Mouse (Mus musculus): ENCODE measurements at regions not wholly inside any gene's neighbourhood (a gene's known extent, or its start where the extent isn't known, plus 50 kb on each side); places are given as distances from the start of the nearest gene placed in this dataset.

DNA sequence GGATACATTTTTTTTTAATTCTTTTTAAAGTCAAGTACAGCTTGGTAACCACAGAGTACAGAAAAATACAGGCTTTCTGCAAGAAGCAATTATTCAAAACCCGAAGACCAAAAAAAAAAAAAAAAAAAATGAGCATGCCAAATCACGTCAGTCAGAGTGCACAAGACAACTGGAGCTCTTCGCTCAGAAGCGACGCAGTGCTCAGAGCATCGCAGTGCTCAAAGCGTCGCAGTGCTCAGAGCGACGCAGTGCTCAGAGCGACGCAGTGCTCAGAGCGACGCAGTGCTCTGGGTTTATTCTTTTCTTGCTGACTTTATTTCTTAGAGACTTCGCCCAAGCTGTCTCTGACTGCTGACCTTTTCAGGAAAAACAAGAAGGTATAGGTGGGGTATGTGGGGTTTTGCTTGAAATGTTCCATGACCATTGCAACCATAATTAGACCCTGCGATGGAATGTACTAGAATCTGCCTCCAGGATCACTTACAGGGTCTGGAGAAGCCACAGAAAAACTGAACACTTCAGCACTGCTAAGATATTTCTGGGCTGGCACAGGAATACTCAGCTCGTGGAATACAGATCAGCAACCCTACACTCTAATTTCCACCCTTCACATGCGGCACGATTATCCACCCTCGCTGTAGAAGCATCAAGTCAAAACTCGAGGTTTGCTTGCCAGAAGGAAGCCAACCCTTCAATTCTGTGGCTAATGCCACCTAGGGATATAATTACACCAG is 384.3 kb downstream of the Wdr11 start:
- Histone ChIP-seq H3K27me3 (ENCODE audit: control insufficient read depth, insufficient read depth, low read length) (no peaks in the 10 kb centered on the region), H3K4me1 (ENCODE audit: control insufficient read depth, insufficient read depth, low read length) (no peaks in the 10 kb centered on the region), H3K79me2 (replicated peaks; ENCODE audit: control insufficient read depth, insufficient read depth, low read length) (no peaks in the 10 kb centered on the region), H3K27ac (no peak overlapping the region), H3K36me3 (ENCODE audit: control insufficient read depth, insufficient read depth, low read length) (no peaks in the 10 kb centered on the region), H3K4me3 (no peak overlapping the region), H3K9ac (ENCODE audit: low read depth, low read length) (no peak overlapping the region)
- 88% methylated on average over 21 of the region's 21 CpGs for WGBS
- no peak for TF ChIP-seq POLR2A (IDR thresholded peaks at IDR 0.05; ENCODE audit: insufficient read depth, low read depth, low read length)
- TF ChIP-seq EP300 (IDR thresholded peaks at IDR 0.05; ENCODE audit: insufficient read depth, low read depth, low read length), result no peak
- TF ChIP-seq CTCF (IDR thresholded peaks at IDR 0.05), result no peak
- no peak for DNase-seq
- intact Hi-C loops (cut with DNase I), result no loop called here

DNA sequence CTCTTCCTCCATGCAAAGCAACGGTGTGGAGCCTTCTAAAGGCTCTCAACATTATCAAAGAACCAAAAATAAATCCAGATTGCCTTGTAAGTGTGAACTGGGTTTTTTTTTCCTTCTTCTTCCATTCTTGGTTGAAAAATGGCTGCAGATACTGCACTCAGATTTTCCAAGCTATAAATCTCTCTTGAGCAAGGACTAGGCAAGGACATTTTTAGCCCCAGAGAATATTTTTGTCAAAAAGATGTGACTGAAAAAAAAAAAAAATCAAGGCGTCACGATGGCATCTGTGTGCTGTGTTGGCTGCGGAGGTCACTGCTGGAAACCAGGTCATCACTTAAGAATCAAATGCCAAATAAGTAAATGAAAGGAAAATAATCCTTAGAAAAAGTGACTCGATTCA is 386.9 kb downstream of the Wdr11 start:
- H3K27ac ChIP-seq, result no peak overlapping the region
- no peaks in the 10 kb centered on the region; the same call in 1 of the 2 replicates for H3K4me1 ChIP-seq (ENCODE audit: control insufficient read depth, insufficient read depth, low read length)
- DNase-seq, result no peak
- no peak overlapping the region for H3K4me3 ChIP-seq
- TF ChIP-seq EP300 (IDR thresholded peaks at IDR 0.05; ENCODE audit: insufficient read depth, low read depth, low read length), result no peak
- TF ChIP-seq CTCF (IDR thresholded peaks at IDR 0.05), result no peak
- no peak for TF ChIP-seq POLR2A (IDR thresholded peaks at IDR 0.05; ENCODE audit: insufficient read depth, low read depth, low read length)
- H3K36me3 ChIP-seq (ENCODE audit: control insufficient read depth, insufficient read depth, low read length), result no peaks in the 10 kb centered on the region
- intact Hi-C loops (cut with DNase I), result no loop called here
- H3K9ac ChIP-seq (ENCODE audit: low read depth, low read length), result no peak overlapping the region
- no peaks in the 10 kb centered on the region for H3K79me2 ChIP-seq (replicated peaks; ENCODE audit: control insufficient read depth, insufficient read depth, low read length)
- H3K27me3 ChIP-seq (ENCODE audit: control insufficient read depth, insufficient read depth, low read length), result no peaks in the 10 kb centered on the region
- 69% methylated on average over 5 of the region's 5 CpGs for WGBS

DNA sequence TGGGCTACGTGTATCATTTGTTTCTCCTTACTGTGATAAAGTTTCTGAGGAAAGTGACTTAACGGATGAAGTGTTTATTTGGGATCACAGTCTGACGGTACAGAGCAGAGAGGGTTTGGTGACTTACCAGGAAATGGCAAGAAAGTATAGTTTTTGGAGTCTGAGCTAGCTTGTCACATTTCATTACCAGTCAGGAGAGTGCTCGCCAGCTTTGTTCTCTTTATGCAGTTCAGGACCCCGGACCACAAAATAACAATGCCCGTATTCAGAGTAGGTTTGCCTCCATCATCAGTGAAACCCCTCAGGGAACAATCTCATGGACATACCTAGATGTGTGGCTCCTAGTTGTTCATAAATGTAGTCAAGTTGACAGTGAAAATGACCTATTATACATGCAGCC is 387.7 kb downstream of the Wdr11 start:
- H3K4me3 ChIP-seq, result no peak overlapping the region
- no peaks in the 10 kb centered on the region for H3K36me3 ChIP-seq (ENCODE audit: control insufficient read depth, insufficient read depth, low read length)
- no peak for DNase-seq
- no peak overlapping the region for H3K9ac ChIP-seq (ENCODE audit: low read depth, low read length)
- intact Hi-C loops (cut with DNase I), result no loop called here
- H3K27me3 ChIP-seq (ENCODE audit: control insufficient read depth, insufficient read depth, low read length), result no peaks in the 10 kb centered on the region
- H3K4me1 ChIP-seq (ENCODE audit: control insufficient read depth, insufficient read depth, low read length), result no peaks in the 10 kb centered on the region; the same call in 1 of the 2 replicates
- TF ChIP-seq POLR2A (IDR thresholded peaks at IDR 0.05; ENCODE audit: insufficient read depth, low read depth, low read length), result no peak
- TF ChIP-seq EP300 (IDR thresholded peaks at IDR 0.05; ENCODE audit: insufficient read depth, low read depth, low read length), result no peak
- TF ChIP-seq CTCF (IDR thresholded peaks at IDR 0.05), result no peak
- H3K27ac ChIP-seq, result no peak overlapping the region
- no peaks in the 10 kb centered on the region for H3K79me2 ChIP-seq (replicated peaks; ENCODE audit: control insufficient read depth, insufficient read depth, low read length)
- 82% methylated on average over 6 of the region's 6 CpGs for WGBS

DNA sequence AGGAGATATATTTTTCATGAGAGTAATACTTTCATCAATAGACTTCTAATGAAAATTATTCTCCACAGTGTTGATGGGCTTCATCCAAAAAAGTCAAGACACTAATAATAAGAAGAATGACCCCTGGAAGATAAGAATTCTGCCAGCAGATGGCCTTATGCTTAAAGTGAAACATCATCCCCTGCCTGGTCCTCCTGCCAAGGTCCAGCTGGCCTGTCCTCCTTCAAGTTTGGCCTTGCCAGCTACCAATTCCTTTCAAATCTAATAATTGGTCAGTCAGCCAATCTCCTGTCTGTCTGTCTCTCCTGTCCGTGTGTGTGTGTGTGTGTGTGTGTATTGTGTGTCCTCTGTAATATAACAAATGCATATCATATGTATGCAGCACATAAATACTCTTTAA is 388.8 kb downstream of the Wdr11 start:
- H3K4me1 ChIP-seq (ENCODE audit: control insufficient read depth, insufficient read depth, low read length), result no peaks in the 10 kb centered on the region; the same call in 1 of the 2 replicates
- no peak overlapping the region for H3K27ac ChIP-seq
- H3K4me3 ChIP-seq, result no peak overlapping the region
- DNase-seq, result no peak
- no peaks in the 10 kb centered on the region for H3K27me3 ChIP-seq (ENCODE audit: control insufficient read depth, insufficient read depth, low read length)
- intact Hi-C loops (cut with DNase I), result no loop called here
- TF ChIP-seq POLR2A (IDR thresholded peaks at IDR 0.05; ENCODE audit: insufficient read depth, low read depth, low read length) (no peak), EP300 (IDR thresholded peaks at IDR 0.05; ENCODE audit: insufficient read depth, low read depth, low read length) (no peak), CTCF (IDR thresholded peaks at IDR 0.05) (no peak)
- 64% methylated on average over 1 of the region's 1 CpGs for WGBS
- H3K9ac ChIP-seq (ENCODE audit: low read depth, low read length), result no peak overlapping the region
- H3K79me2 ChIP-seq (replicated peaks; ENCODE audit: control insufficient read depth, insufficient read depth, low read length), result no peaks in the 10 kb centered on the region
- no peaks in the 10 kb centered on the region for H3K36me3 ChIP-seq (ENCODE audit: control insufficient read depth, insufficient read depth, low read length)

DNA sequence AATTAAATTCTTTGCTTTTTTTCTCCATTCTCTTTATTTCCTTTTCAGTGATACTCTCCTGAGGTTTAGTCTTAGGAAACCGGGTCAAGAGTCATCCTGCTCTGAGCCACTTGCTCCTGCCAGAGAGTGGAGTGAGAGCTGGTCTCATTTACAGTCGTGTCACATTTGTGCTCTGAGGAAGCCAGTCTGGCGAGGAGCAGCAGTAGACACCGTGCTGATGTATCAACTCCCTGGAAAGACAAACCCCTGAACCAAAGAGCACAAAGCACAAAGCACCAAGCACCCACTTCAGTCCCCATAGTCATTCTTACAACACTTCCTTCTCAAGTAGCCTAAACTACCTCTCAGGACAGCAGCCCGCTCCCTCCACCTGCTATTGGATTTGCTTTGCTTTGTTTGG is 390.7 kb downstream of the Wdr11 start:
- intact Hi-C loops (cut with DNase I), result no loop called here
- Histone ChIP-seq H3K4me1 (ENCODE audit: control insufficient read depth, insufficient read depth, low read length) (no peaks in the 10 kb centered on the region; the same call in 1 of the 2 replicates), H3K27me3 (ENCODE audit: control insufficient read depth, insufficient read depth, low read length) (no peaks in the 10 kb centered on the region), H3K79me2 (replicated peaks; ENCODE audit: control insufficient read depth, insufficient read depth, low read length) (no peaks in the 10 kb centered on the region), H3K4me3 (no peak overlapping the region), H3K27ac (no peak overlapping the region), H3K9ac (ENCODE audit: low read depth, low read length) (no peak overlapping the region), H3K36me3 (ENCODE audit: control insufficient read depth, insufficient read depth, low read length) (no peaks in the 10 kb centered on the region)
- WGBS, result 40% methylated on average over 5 of the region's 5 CpGs
- TF ChIP-seq CTCF (IDR thresholded peaks at IDR 0.05), result no peak
- no peak for DNase-seq

DNA sequence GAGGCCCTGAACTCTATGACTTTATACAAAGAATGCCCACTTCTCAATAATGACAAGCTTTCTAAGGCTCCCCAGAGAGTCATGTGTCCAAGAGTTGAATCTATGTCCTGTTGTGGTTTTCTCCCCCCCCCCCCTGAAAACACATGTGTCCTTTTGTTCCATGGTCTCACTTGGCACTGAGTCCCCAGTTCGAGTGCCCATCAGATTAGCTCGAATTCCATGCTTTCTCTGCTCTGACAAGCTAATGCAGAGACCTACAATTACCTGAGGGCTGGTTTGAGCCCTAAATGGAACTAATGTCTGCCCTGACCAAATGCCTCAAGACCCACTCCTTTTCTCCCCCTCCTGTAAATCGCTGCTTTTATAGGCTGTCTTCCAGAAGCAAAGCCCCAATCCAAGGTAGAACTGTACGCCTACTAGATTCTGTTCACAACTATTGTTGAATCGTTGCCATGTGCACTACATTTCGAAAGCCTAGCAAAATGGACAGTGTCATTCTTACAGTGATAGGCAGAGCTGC is 392.0 kb downstream of the Wdr11 start:
- DNase-seq, result no peak
- H3K27ac ChIP-seq, result no peak overlapping the region
- 60% methylated on average over 6 of the region's 6 CpGs for WGBS

More for the DNA sequence above, 392.0 kb downstream of the Wdr11 start:
- no peak overlapping the region for H3K4me3 ChIP-seq
- H3K27me3 ChIP-seq (ENCODE audit: control insufficient read depth, insufficient read depth, low read length), result no peaks in the 10 kb centered on the region
- no peak for TF ChIP-seq POLR2A (IDR thresholded peaks at IDR 0.05; ENCODE audit: insufficient read depth, low read depth, low read length)
- no peak for TF ChIP-seq CTCF (IDR thresholded peaks at IDR 0.05)
- TF ChIP-seq EP300 (IDR thresholded peaks at IDR 0.05; ENCODE audit: insufficient read depth, low read depth, low read length), result no peak
- no peaks in the 10 kb centered on the region for H3K79me2 ChIP-seq (replicated peaks; ENCODE audit: control insufficient read depth, insufficient read depth, low read length)
- H3K4me1 ChIP-seq (ENCODE audit: control insufficient read depth, insufficient read depth, low read length), result no peaks in the 10 kb centered on the region; the same call in 1 of the 2 replicates
- no peaks in the 10 kb centered on the region for H3K36me3 ChIP-seq (ENCODE audit: control insufficient read depth, insufficient read depth, low read length)
- no peak overlapping the region for H3K9ac ChIP-seq (ENCODE audit: low read depth, low read length)
- intact Hi-C loops (cut with DNase I), result no loop called here

Data from heart, adult 2 months (tissue).